Mouse (Mus musculus) limb, embryonic 10.5 days (tissue): ENCODE measurements around the gene Hbb-y. TPM values are rescaled to one million over a fixed set of nuclear protein-coding genes. Genes with fewer than 3 reads are reported as not detected.
"Not testable (repeated sequence)": the region's sequence is repeated elsewhere in the genome, so short reads cannot be mapped to it uniquely, and the experiment has no call there.

Experiments used
- DNase-seq: peaks from one replicate; pipeline ENCODE4 v3.0.0-alpha.2; 2017; ENCODE audit warnings: low spot score
- H3K27ac ChIP-seq: fragments of 300-500 bp; sonication (generic); 2 replicates; pipeline ENCODE4 v1.5.1; 2016; ENCODE audit warnings: mild to moderate bottlenecking
- H3K27me3 ChIP-seq: fragments of 300-500 bp; sonication (generic); 2 replicates; pipeline ENCODE4 v1.6.1; 2016; ENCODE audit warnings: low read depth, mild to moderate bottlenecking; ENCODE audit not compliant: poor library complexity, severe bottlenecking
- H3K36me3 ChIP-seq: fragments of 300-500 bp; sonication (generic); 2 replicates; pipeline ENCODE4 v1.6.1; 2016; ENCODE audit warnings: mild to moderate bottlenecking, moderate library complexity
- H3K4me1 ChIP-seq: fragments of 300-500 bp; sonication (generic); 2 replicates; pipeline ENCODE4 v1.6.1; 2016
- H3K4me3 ChIP-seq: fragments of 300-500 bp; sonication (generic); 2 replicates; pipeline ENCODE4 v1.5.1; 2016; ENCODE audit warnings: mild to moderate bottlenecking, moderate library complexity
- H3K9me3 ChIP-seq: fragments of 300-500 bp; sonication (generic); replicated peaks from 2 replicates; pipeline ENCODE4 v1.6.1; 2016; ENCODE audit warnings: mild to moderate bottlenecking
- WGBS: fragments of 180-500 bp; shearing (Covaris S2); methylation state at CpG from one replicate; pipeline ENCODE4 v1.1.7; 2016; 5-methylcytosine and 5-hydroxymethylcytosine counted together
- polyA plus RNA-seq: library from polyadenylated mRNA; unstranded; fragments of >200 nt; fragmentation: Nextera tagmentation; extraction: Ambion mirVana; gene quantifications from 2 replicates; pipeline ENCODE4 v1.2.1, GENCODE M21; 2016

Gene Hbb-y
- polyA plus RNA-seq, 1 experiment from 2014 or later, result 6,719 TPM

GRCm38 (mm10) chr7:103809801-103810155, 43.2 kb downstream of the Hbb-y start:
- H3K4me1 ChIP-seq, result no peaks in the 10 kb centered on the region
- no peaks in the 10 kb centered on the region for H3K9me3 ChIP-seq
- H3K36me3 ChIP-seq, result no peaks in the 10 kb centered on the region
- 62% methylated on average over 1 of the region's 1 CpGs for WGBS
- DNase-seq, result no peak
- no peak overlapping the region for H3K27ac ChIP-seq
- H3K4me3 ChIP-seq, result no peak overlapping the region
- no peaks in the 10 kb centered on the region for H3K27me3 ChIP-seq

GRCm38 (mm10) chr7:103808971-103809800, 43.8 kb downstream of the Hbb-y start:
- WGBS, result 77% methylated on average over 5 of the region's 5 CpGs
- Histone ChIP-seq H3K4me1 (no peaks in the 10 kb centered on the region), H3K4me3 (no peak overlapping the region), H3K36me3 (no peaks in the 10 kb centered on the region), H3K9me3 (no peaks in the 10 kb centered on the region), H3K27me3 (no peaks in the 10 kb centered on the region), H3K27ac (no peak overlapping the region)
- DNase-seq, result no peak

GRCm38 (mm10) chr7:103808120-103808519, 44.9 kb downstream of the Hbb-y start:
- not testable (repeated sequence) for DNase-seq, H3K27ac ChIP-seq, H3K4me1 ChIP-seq, H3K4me3 ChIP-seq, H3K36me3 ChIP-seq, H3K9me3 ChIP-seq, H3K27me3 ChIP-seq
- WGBS, result 75% methylated on average over 2 of the region's 2 CpGs

- no peaks in the 10 kb centered on the region for H3K36me3 ChIP-seq
- 65% methylated on average over 1 of the region's 1 CpGs for WGBS
- H3K27me3 ChIP-seq, result no peaks in the 10 kb centered on the region
- H3K27ac ChIP-seq, result no peak overlapping the region
- H3K4me3 ChIP-seq, result no peak overlapping the region
- no peak for DNase-seq
- H3K4me1 ChIP-seq, result no peaks in the 10 kb centered on the region
- H3K9me3 ChIP-seq, result no peaks in the 10 kb centered on the region
Observed at GRCm38 (mm10) chr7:103806856-103807255, 46.2 kb downstream of the Hbb-y start.

Other genes starting within 250 kb of the Hbb-y start
- not detected in 2 replicates for gene Olfr620, start 240.7 kb downstream of the Hbb-y start, polyA plus RNA-seq
- gene Olfr622, start 210.5 kb downstream of the Hbb-y start, polyA plus RNA-seq, result not detected in 2 replicates
- not detected in 2 replicates for gene Olfr623, start 189.5 kb downstream of the Hbb-y start, polyA plus RNA-seq
- gene Olfr624, start 182.0 kb downstream of the Hbb-y start, polyA plus RNA-seq, result 0.04 and 0.06 TPM in 2 replicates
- not detected in 2 replicates for gene Olfr625-ps1, start 170.5 kb downstream of the Hbb-y start, polyA plus RNA-seq
- not detected in 2 replicates for gene Olfr243, start 138.5 kb downstream of the Hbb-y start, polyA plus RNA-seq
- not detected in 2 replicates for gene Olfr628, start 122.8 kb downstream of the Hbb-y start, polyA plus RNA-seq
- not detected in 2 replicates for gene Olfr629, start 108.3 kb downstream of the Hbb-y start, polyA plus RNA-seq
- not detected in 2 replicates for gene Olfr630, start 95.9 kb downstream of the Hbb-y start, polyA plus RNA-seq
- gene Olfr69, start 81.6 kb downstream of the Hbb-y start, polyA plus RNA-seq, result not detected in 2 replicates
- gene Olfr68, start 73.5 kb downstream of the Hbb-y start, polyA plus RNA-seq, result not detected in 2 replicates
- gene Olfr67, start 61.4 kb downstream of the Hbb-y start, polyA plus RNA-seq, result not detected in 2 replicates
- gene Hbb-bt, start 39.2 kb downstream of the Hbb-y start, polyA plus RNA-seq, result 172 and 327 TPM in 2 replicates
- 49.0 and 110 TPM in 2 replicates for gene Hbb-bs, start 25.1 kb downstream of the Hbb-y start, polyA plus RNA-seq
- 0.29 TPM in 1 of 2 replicates, not detected in the other for gene Hbb-bh2, start 12.7 kb downstream of the Hbb-y start, polyA plus RNA-seq
- gene Hbb-bh1, start 10.1 kb downstream of the Hbb-y start, polyA plus RNA-seq, result 2,391 and 3,747 TPM in 2 replicates
- gene Olfr66, start 33.0 kb upstream of the Hbb-y start, polyA plus RNA-seq, result not detected in 2 replicates
- not detected in 2 replicates for gene Olfr64, start 41.3 kb upstream of the Hbb-y start, polyA plus RNA-seq
- gene Olfr65, start 50.3 kb upstream of the Hbb-y start, polyA plus RNA-seq, result not detected in 2 replicates
- gene Olfr631, start 75.6 kb upstream of the Hbb-y start, polyA plus RNA-seq, result not detected in 2 replicates
- gene Olfr632, start 81.1 kb upstream of the Hbb-y start, polyA plus RNA-seq, result not detected in 2 replicates
- gene Olfr633, start 91.2 kb upstream of the Hbb-y start, polyA plus RNA-seq, result not detected in 2 replicates
- gene Olfr635, start 117.9 kb upstream of the Hbb-y start, polyA plus RNA-seq, result not detected in 2 replicates
- gene Olfr638, start 145.5 kb upstream of the Hbb-y start, polyA plus RNA-seq, result not detected in 2 replicates
- 0.03 TPM in 1 of 2 replicates, not detected in the other for gene Olfr639, start 164.1 kb upstream of the Hbb-y start, polyA plus RNA-seq
- not detected in 2 replicates for gene Olfr640, start 172.4 kb upstream of the Hbb-y start, polyA plus RNA-seq
- not detected in 2 replicates for gene Olfr641, start 182.2 kb upstream of the Hbb-y start, polyA plus RNA-seq
- gene Olfr642, start 199.4 kb upstream of the Hbb-y start, polyA plus RNA-seq, result not detected in 2 replicates
- gene 4930516K23Rik, start 208.2 kb upstream of the Hbb-y start, polyA plus RNA-seq, result not detected in 2 replicates
- gene Olfr644, start 218.7 kb upstream of the Hbb-y start, polyA plus RNA-seq, result not detected in 2 replicates
- not detected in 2 replicates for gene Olfr645, start 232.2 kb upstream of the Hbb-y start, polyA plus RNA-seq